Mouse (Mus musculus): Measurements from ENCODE around the gene Rtkn2.

The Rtkn2 gene

DNA sequence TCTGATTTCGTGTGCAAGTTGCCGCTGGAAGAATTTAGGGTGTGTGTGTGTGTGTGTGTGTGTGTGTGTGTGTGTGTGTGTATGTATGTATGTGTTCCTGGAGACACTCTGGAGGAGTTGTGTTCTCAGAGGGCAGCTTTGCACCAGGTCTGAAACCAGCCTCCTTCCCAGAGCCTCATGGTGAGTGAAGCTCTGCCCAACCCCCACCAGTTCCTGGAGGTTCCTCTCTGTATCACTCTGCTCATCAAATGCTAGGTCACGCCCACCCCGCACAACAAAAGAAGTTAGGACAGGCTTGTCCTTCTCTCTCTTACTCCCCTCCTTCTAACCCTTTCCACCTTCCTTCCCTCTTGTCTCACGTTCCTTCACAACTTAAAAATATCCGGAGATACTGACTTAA, 64.6 kb downstream of the Rtkn2 start:
- no peak for DNase-seq

DNA sequence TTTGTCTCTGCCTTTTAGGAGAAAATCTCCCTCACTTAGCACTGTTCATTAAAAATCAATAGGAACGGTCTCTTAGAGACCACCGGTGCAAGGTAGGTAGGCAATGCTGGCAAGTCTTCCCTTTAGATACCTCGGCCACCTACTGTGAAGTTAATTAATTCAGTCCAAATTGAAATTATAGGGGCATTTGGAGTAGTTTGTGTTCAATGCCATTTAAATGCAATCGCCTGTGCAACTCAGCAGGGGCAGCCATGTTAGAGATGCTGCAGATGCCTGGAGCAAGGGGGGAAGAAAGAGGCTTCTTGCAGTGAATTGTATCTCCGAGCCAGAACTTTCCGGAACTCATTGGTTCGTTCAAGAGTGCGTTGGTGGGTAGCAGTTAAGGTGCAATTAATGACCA, 65.5 kb downstream of the Rtkn2 start:
- DNase-seq: no peak

DNA sequence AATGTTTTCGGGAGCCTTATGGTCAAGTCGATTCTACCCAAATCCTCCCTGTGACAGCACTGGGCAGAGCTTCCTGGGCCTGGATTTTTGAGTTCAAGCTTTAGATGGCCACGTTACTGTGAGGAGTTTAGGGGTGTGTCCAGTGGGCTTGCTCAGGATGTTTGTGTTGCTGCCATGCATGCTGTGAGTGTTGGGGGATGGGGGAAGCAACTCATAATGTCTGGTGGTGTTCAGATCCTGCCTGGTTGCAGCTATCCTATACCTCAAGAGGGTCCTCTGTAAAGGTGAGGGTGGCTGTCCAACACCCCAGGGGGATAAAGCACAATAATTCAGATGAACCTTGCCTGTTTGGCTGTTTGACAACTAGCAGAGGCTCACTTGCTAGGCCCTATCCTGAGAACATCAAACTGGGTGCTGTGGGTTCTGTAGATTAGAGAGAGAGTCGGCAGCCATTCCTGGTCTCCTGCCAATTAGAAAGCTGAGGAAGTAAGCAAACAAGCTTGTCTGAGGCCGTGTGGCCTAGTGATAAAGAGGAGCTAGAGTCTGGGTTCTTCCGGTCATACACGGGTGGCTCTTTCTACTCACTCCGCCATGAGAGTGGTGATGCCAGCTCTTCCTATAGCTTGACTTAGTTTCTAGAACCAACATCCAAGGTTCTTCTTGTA, 69.4 kb downstream of the Rtkn2 start:
- DNase-seq: no peak

GRCm38 (mm10) chr10:68050882-68051281, 71.5 kb downstream of the Rtkn2 start:
- DNase-seq: no peak

DNA sequence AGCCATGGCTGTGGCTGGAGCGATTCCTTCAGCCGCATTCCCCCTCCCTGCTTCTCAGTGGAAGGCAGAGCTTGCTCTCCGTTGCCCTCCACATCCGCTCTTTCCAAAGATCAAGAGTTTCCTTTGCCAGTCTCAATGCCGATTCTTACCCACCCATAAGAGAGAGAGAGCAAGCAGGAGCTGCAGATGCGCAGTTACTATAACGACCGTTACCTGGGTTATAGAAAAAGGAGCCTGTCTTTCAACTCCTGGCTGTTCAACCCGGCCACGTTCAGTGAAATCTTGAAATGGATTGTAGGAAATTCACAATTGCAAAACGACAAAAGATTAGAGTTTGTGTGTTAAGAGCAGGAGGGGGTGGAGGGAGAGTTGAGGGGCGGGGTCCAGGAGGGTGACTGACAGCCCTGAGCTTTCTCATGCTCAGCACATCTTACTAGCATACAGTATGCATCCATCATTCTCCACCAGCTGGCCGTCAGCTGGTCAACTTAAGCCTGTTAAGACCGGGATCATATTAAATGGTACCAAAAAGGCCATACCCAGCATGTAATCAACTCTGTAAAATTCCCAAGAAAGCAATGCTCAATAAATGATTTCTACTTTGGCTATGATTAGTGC, 72.1 kb downstream of the Rtkn2 start:
- DNase-seq: no peak

DNA sequence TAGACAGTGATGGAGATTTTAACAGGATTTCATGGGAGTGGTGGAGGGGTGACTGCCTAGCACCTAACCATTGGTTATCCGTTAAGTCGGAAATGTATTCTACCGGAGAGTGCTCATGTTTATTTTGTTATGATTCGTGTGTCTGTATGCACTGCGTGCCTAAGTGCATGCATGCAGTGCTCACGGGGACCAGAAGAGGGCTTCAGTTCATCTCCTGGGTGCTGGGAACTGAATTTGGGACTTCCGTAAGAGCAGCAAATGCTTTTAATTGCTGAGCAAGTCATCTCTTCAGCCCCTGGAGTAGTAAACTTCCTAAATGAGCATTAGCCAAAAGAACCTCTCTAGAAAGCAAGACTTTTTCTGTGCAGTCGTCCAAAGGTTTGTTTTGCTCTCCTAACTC, 72.9 kb downstream of the Rtkn2 start:
- no peak for DNase-seq

- no peak for DNase-seq
Measured at GRCm38 (mm10) chr10:68054131-68054530, 74.8 kb downstream of the Rtkn2 start.

DNA sequence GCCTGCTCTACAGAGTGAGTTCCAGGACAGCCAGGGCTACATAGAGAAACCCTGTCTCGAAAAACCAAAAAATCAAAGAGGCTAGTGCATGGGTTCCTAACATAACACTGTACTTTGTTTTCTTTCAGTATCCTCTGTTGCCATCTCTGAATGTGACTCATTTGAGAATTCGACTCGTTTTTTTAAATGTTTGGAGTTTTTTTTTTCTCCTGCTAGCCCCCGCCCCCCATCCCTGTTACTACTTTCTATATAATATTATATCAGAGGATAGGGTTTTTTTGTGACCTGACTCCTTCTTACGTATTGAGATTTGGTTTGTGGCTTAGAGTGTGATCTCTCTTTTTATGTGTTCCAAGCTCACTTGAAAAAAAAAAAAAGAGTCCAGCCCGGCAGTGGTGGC, 75.3 kb downstream of the Rtkn2 start:
- no peak for DNase-seq

- DNase-seq: no peak
Measured at GRCm38 (mm10) chr10:68057841-68058240, 78.5 kb downstream of the Rtkn2 start.

GRCm38 (mm10) chr10:68058378-68058777, 79.0 kb downstream of the Rtkn2 start:
- DNase-seq: no peak

DNA sequence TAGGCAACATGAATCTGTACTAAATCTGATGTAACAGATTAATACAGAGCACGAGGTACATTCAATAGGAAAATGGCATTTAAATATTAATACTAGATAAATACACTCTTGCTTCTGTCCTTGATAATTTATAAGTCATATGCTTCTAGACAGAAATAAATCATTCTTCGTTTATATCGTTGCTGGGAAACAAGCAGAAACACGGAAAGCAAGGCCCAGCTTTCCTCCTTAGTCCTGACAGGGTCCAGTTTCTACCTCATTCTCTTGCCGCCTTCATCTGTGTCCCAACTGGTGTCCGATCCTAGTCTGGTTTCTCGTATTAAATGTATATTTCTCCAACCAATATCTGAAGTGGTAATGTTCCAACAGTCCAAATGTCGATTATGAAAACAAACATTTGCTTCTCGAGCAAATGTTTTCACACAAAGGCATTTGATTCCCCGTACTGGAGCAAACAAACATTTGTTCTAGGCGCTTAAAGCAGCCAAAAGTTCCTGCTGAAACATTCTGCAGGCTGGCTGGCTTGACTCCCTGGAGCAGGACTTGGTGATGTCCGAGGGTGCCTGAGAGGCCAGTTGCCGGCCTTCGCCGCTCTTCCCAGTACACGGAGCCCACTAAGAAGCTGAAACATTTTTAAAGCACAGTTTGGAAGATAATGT, 81.3 kb downstream of the Rtkn2 start:
- no peak for DNase-seq

DNA sequence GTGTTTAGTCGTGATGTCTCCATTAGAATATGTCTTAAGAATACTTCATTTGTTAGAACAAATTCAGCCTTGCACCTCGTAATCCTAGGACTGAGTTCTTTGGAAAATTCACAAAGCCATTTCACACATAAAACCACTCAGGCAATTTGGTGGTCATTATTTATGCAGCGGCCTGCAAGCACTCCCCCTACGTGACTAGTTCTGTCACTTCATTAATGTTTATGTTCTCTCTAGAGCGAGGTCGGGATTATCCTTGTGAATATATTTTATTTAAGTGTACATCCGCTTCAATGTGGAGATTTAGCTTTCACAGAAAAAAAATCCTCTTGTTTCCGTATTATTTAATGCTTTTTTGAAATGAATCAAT, 81.9 kb downstream of the Rtkn2 start:
- no peak for DNase-seq

GRCm38 (mm10) chr10:68063806-68064545, 84.6 kb downstream of the Rtkn2 start:
- DNase-seq: no peak

DNA sequence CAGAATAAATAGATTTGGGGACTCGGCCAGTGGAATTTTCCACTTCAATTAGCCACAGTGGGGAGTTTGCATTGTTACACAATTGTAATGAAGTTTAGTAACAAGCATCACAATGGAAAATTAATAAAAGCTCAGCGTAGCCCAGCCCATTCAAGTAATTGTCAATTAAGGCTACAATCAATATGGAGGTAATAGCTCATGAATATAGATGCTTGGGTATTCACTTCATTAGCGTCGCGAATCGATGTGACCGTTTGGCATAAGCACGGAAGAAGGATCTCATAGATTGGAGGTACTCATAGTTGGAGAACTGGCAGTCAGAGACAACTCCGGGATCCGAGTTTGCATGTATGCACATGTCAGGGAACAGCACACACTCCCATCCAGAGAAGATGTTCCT, 85.2 kb downstream of the Rtkn2 start:
- DNase-seq: no peak

DNA sequence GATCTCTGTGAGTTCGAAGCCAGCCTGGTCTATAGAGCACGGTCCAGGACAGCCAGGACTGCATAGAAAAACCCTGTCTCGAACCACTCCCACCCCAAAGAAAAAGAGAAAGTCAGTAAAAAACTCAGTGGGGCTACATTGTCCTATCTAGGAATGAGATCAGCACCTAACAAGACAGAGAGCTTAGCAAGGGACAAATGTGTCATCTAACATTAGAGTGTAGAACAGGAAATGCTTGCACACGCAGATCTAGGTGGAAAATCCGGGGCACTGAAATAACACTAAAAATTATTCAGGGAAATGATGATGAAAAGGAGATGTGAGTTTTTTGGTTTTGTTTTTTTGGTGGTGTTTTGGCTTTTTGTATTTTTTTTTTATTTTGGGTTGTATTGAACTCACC, 86.8 kb downstream of the Rtkn2 start:
- DNase-seq: no peak

- DNase-seq: no peak
Measured at GRCm38 (mm10) chr10:68067961-68068360, 88.6 kb downstream of the Rtkn2 start.

GRCm38 (mm10) chr10:68068426-68068825, 89.1 kb downstream of the Rtkn2 start:
- no peak for DNase-seq

DNA sequence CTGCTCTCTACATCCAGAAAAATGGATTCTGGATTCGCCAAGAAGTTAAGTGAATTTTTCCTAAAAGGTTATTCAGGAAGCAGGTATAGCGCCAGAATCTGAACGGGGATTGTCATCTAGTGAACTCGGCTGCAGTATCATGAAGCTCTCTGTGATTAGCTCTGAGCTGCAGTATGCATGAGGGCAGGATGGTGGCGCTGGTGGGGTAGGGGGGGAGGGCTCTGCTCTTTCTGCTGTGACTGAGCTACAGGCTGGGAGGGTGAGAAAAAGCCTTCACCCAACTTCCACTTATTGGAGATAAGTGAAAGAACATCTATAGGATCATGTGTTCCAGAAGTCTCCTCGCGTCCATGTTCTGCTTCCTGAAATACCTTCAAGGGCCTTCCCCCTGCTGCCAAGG, 91.7 kb downstream of the Rtkn2 start:
- DNase-seq: no peak

DNA sequence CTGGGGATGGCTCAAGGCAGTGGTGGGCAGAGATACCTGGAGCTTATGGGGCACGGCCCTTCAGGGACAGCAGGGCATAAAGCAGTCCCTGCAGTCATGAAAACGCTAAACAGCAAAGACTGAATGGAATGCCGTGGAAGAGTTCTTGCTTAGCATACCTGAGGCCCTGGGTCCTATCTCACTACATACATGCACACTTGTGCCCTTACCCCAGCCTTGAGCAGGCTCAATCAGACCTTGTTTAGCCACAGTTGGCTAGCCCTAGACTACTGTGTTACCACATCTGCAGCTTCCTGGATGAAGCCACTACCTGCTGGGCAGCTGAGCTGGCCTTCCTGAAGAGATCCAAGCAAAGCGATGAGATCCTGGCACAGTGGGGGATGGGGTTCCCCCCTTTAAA, 93.3 kb downstream of the Rtkn2 start:
- DNase-seq: no peak

DNA sequence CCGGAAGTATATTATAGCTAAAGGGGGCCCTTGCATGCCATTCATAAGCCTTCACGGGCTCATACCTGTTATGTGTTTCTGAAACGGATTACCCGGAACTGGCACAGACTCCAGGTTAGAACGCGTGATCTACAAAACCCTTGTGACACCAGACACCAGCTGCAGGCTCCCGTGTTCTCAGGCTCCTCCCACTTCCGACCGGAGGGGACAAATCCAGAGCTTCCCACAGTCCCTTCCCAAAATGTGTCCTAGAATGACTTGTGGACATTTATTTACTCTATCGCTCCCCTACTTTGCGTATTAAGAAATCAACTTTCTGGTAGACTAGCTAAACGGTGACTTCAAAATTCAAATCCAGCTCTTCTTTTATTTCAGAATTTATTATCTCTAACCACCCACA, 94.9 kb downstream of the Rtkn2 start:
- DNase-seq: no peak

- no peak for DNase-seq
Measured at GRCm38 (mm10) chr10:68075181-68075580, 95.8 kb downstream of the Rtkn2 start.

DNA sequence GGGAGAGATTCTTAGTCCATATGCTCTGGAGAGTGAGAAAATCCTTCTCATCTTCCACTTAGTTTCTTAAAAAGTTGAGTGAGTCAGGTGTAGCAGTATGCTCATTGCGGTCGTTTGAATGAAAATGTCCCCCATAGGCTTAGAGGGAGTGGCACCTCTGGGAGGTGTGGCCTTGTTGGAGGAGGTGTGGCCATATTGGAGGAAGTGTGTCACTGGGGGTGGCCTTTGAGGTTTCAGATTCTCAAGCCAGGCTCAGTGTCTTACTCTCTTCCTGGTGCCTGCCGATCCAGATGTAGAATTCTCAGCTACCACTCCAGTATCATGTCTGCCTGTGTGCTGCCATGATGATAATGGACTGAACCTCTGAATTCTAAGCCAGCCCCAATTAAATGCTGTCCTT, 99.3 kb downstream of the Rtkn2 start:
- DNase-seq: no peak

GRCm38 (mm10) chr10:68079910-68080670, 100.7 kb downstream of the Rtkn2 start:
- no peak for DNase-seq

All from kidney, adult 11 months (tissue).